Mouse (Mus musculus): ENCODE data around the gene Pwp2. TPM values are rescaled to one million over a fixed set of nuclear protein-coding genes. Genes with fewer than 3 reads are reported as not detected.
"Not testable (repeated sequence)": the region's sequence is repeated elsewhere in the genome, so short reads cannot be mapped to it uniquely, and the experiment has no call there.

Gene Pwp2
- total and polyA plus RNA-seq, 2 experiments from 2014 or later, result 6.9 to 11.5 TPM

GRCm38 (mm10) chr10:78127931-78128330 is 57.0 kb downstream of the Pwp2 start:
- Histone ChIP-seq H3K27ac (ENCODE audit: low read depth) (no peak overlapping the region), H3K9ac (replicated peaks; ENCODE audit: low read depth, low read length) (no peak overlapping the region), H3K36me3 (replicated peaks; ENCODE audit: control insufficient read depth, insufficient read depth, low read length) (no peaks in the 10 kb centered on the region), H3K9me3 (replicated peaks; ENCODE audit: control insufficient read depth, low read length) (no peaks in the 10 kb centered on the region), H3K4me3 (ENCODE audit: low read depth, low read length) (no peak overlapping the region), H3K27me3 (ENCODE audit: control insufficient read depth, insufficient read depth, low read length) (0 out of 2 replicates have a peak, but pooled peaks cover 5% of the 10 kb centered on the region), H3K4me2 (ENCODE audit: low read depth, low read length) (no peak overlapping the region), H3K4me1 (ENCODE audit: control insufficient read depth, insufficient read depth) (no peaks in the 10 kb centered on the region)
- TF ChIP-seq EP300 (IDR thresholded peaks at IDR 0.05; ENCODE audit: low read depth) (no peak), CTCF (IDR thresholded peaks at IDR 0.05; ENCODE audit: low read depth) (no peak)
- 63% methylated on average over 1 of the region's 1 CpGs for WGBS
- no peak for DNase-seq (ENCODE audit: low spot score)
- ATAC-seq (ENCODE audit: insufficient read depth, low read depth), result no peak

- Histone ChIP-seq H3K27ac (ENCODE audit: low read depth) (no peak overlapping the region), H3K4me1 (ENCODE audit: control insufficient read depth, insufficient read depth) (no peaks in the 10 kb centered on the region), H3K36me3 (replicated peaks; ENCODE audit: control insufficient read depth, insufficient read depth, low read length) (no peaks in the 10 kb centered on the region), H3K9ac (replicated peaks; ENCODE audit: low read depth, low read length) (no peak overlapping the region), H3K9me3 (replicated peaks; ENCODE audit: control insufficient read depth, low read length) (no peaks in the 10 kb centered on the region), H3K4me2 (ENCODE audit: low read depth, low read length) (no peak overlapping the region), H3K4me3 (ENCODE audit: low read depth, low read length) (no peak overlapping the region), H3K27me3 (ENCODE audit: control insufficient read depth, insufficient read depth, low read length) (0 out of 2 replicates have a peak, but pooled peaks cover 5% of the 10 kb centered on the region)
- ATAC-seq (ENCODE audit: insufficient read depth, low read depth) (peak; percentile 70), DNase-seq (ENCODE audit: low spot score) (peak; percentile 41)
- TF ChIP-seq EP300 (IDR thresholded peaks at IDR 0.05; ENCODE audit: low read depth) (no peak), CTCF (IDR thresholded peaks at IDR 0.05; ENCODE audit: low read depth) (no peak)
- WGBS, result 49% methylated on average over 9 of the region's 9 CpGs
Measured at GRCm38 (mm10) chr10:78127046-78127870, 57.7 kb downstream of the Pwp2 start.

GRCm38 (mm10) chr10:78126311-78126710 is 58.6 kb downstream of the Pwp2 start:
- ATAC-seq (ENCODE audit: insufficient read depth, low read depth) (no peak), DNase-seq (ENCODE audit: low spot score) (no peak)
- 89% methylated on average over 5 of the region's 5 CpGs for WGBS
- no peaks in the 10 kb centered on the region for H3K4me1 ChIP-seq (ENCODE audit: control insufficient read depth, insufficient read depth)
- H3K4me3 ChIP-seq (ENCODE audit: low read depth, low read length), result no peak overlapping the region
- H3K4me2 ChIP-seq (ENCODE audit: low read depth, low read length), result no peak overlapping the region
- H3K9ac ChIP-seq (replicated peaks; ENCODE audit: low read depth, low read length), result no peak overlapping the region
- 0 out of 2 replicates have a peak, but pooled peaks cover 5% of the 10 kb centered on the region for H3K27me3 ChIP-seq (ENCODE audit: control insufficient read depth, insufficient read depth, low read length)
- H3K9me3 ChIP-seq (replicated peaks; ENCODE audit: control insufficient read depth, low read length), result no peaks in the 10 kb centered on the region
- no peak overlapping the region for H3K27ac ChIP-seq (ENCODE audit: low read depth)
- no peaks in the 10 kb centered on the region for H3K36me3 ChIP-seq (replicated peaks; ENCODE audit: control insufficient read depth, insufficient read depth, low read length)
- TF ChIP-seq EP300 (IDR thresholded peaks at IDR 0.05; ENCODE audit: low read depth) (no peak), CTCF (IDR thresholded peaks at IDR 0.05; ENCODE audit: low read depth) (no peak)

- H3K27me3 ChIP-seq (ENCODE audit: control insufficient read depth, insufficient read depth, low read length); ATAC-seq (ENCODE audit: insufficient read depth, low read depth); H3K4me2 ChIP-seq (ENCODE audit: low read depth, low read length); H3K9ac ChIP-seq (replicated peaks; ENCODE audit: low read depth, low read length); H3K4me3 ChIP-seq (ENCODE audit: low read depth, low read length); H3K36me3 ChIP-seq (replicated peaks; ENCODE audit: control insufficient read depth, insufficient read depth, low read length); H3K9me3 ChIP-seq (replicated peaks; ENCODE audit: control insufficient read depth, low read length); H3K27ac ChIP-seq (ENCODE audit: low read depth); DNase-seq (ENCODE audit: low spot score); H3K4me1 ChIP-seq (ENCODE audit: control insufficient read depth, insufficient read depth): not testable (repeated sequence)
- WGBS, result 49% methylated on average over 8 of the region's 8 CpGs
Measured at GRCm38 (mm10) chr10:78125061-78125460, 59.9 kb downstream of the Pwp2 start.

GRCm38 (mm10) chr10:78124137-78124536 is 60.8 kb downstream of the Pwp2 start:
- WGBS, result 24% methylated on average over 6 of the region's 6 CpGs
- ATAC-seq (ENCODE audit: insufficient read depth, low read depth); H3K36me3 ChIP-seq (replicated peaks; ENCODE audit: control insufficient read depth, insufficient read depth, low read length); H3K4me1 ChIP-seq (ENCODE audit: control insufficient read depth, insufficient read depth); DNase-seq (ENCODE audit: low spot score); H3K4me3 ChIP-seq (ENCODE audit: low read depth, low read length); H3K9me3 ChIP-seq (replicated peaks; ENCODE audit: control insufficient read depth, low read length); H3K9ac ChIP-seq (replicated peaks; ENCODE audit: low read depth, low read length); H3K27me3 ChIP-seq (ENCODE audit: control insufficient read depth, insufficient read depth, low read length); H3K4me2 ChIP-seq (ENCODE audit: low read depth, low read length); H3K27ac ChIP-seq (ENCODE audit: low read depth): not testable (repeated sequence)

Other genes with a start within 250 kb of the Pwp2 start
- 0.27 and 2.4 TPM in 2 replicates for gene Trpm2, start 214.6 kb downstream of the Pwp2 start, total RNA-seq (2014; rRNA removed; ENCODE audit: low replicate concordance)
- 0.11 TPM in 2 replicates for gene Trpm2, start 214.6 kb downstream of the Pwp2 start, polyA plus RNA-seq (2015; fragmentation: Nextera tagmentation; extraction: Ambion mirVana)
- gene 1810043G02Rik, start 206.6 kb downstream of the Pwp2 start, total RNA-seq (2014; rRNA removed; ENCODE audit: low replicate concordance), result 14.8 and 48.9 TPM in 2 replicates
- 18.1 and 18.6 TPM in 2 replicates for gene 1810043G02Rik, start 206.6 kb downstream of the Pwp2 start, polyA plus RNA-seq (2015; fragmentation: Nextera tagmentation; extraction: Ambion mirVana)
- gene Pfkl, start 175.1 kb downstream of the Pwp2 start, total RNA-seq (2014; rRNA removed; ENCODE audit: low replicate concordance), result 353 and 356 TPM in 2 replicates
- gene Pfkl, start 175.1 kb downstream of the Pwp2 start, polyA plus RNA-seq (2015; fragmentation: Nextera tagmentation; extraction: Ambion mirVana), result 68.9 and 71.0 TPM in 2 replicates
- gene Dnmt3l, start 143.2 kb downstream of the Pwp2 start, total RNA-seq (2014; rRNA removed; ENCODE audit: low replicate concordance), result not detected in 2 replicates
- not detected in 2 replicates for gene Dnmt3l, start 143.2 kb downstream of the Pwp2 start, polyA plus RNA-seq (2015; fragmentation: Nextera tagmentation; extraction: Ambion mirVana)
- gene Aire, start 141.5 kb downstream of the Pwp2 start, total RNA-seq (2014; rRNA removed; ENCODE audit: low replicate concordance), result not detected in 2 replicates
- not detected in 2 replicates for gene Aire, start 141.5 kb downstream of the Pwp2 start, polyA plus RNA-seq (2015; fragmentation: Nextera tagmentation; extraction: Ambion mirVana)
- gene Icosl, start 115.8 kb downstream of the Pwp2 start, total RNA-seq (2014; rRNA removed; ENCODE audit: low replicate concordance), result 6.1 and 7.4 TPM in 2 replicates
- gene Icosl, start 115.8 kb downstream of the Pwp2 start, polyA plus RNA-seq (2015; fragmentation: Nextera tagmentation; extraction: Ambion mirVana), result 1.2 and 1.9 TPM in 2 replicates
- 438 and 442 TPM in 2 replicates for gene D10Jhu81e, start 15.4 kb downstream of the Pwp2 start, total RNA-seq (2014; rRNA removed; ENCODE audit: low replicate concordance)
- gene D10Jhu81e, start 15.4 kb downstream of the Pwp2 start, polyA plus RNA-seq (2015; fragmentation: Nextera tagmentation; extraction: Ambion mirVana), result 87.9 and 92.0 TPM in 2 replicates
- gene Trappc10, start 59.5 kb upstream of the Pwp2 start, total RNA-seq (2014; rRNA removed; ENCODE audit: low replicate concordance), result 51.0 and 53.3 TPM in 2 replicates
- 13.2 and 13.6 TPM in 2 replicates for gene Trappc10, start 59.5 kb upstream of the Pwp2 start, polyA plus RNA-seq (2015; fragmentation: Nextera tagmentation; extraction: Ambion mirVana)
- 151 and 164 TPM in 2 replicates for gene Agpat3, start 167.3 kb upstream of the Pwp2 start, total RNA-seq (2014; rRNA removed; ENCODE audit: low replicate concordance)
- gene Agpat3, start 167.3 kb upstream of the Pwp2 start, polyA plus RNA-seq (2015; fragmentation: Nextera tagmentation; extraction: Ambion mirVana), result 173 and 182 TPM in 2 replicates
- 86.6 and 119 TPM in 2 replicates for gene Rrp1, start 227.9 kb upstream of the Pwp2 start, total RNA-seq (2014; rRNA removed; ENCODE audit: low replicate concordance)
- 169 and 177 TPM in 2 replicates for gene Rrp1, start 227.9 kb upstream of the Pwp2 start, polyA plus RNA-seq (2015; fragmentation: Nextera tagmentation; extraction: Ambion mirVana)
- 21.8 and 99.5 TPM in 2 replicates for gene Cstb, start 240.5 kb upstream of the Pwp2 start, total RNA-seq (2014; rRNA removed; ENCODE audit: low replicate concordance)
- 149 and 153 TPM in 2 replicates for gene Cstb, start 240.5 kb upstream of the Pwp2 start, polyA plus RNA-seq (2015; fragmentation: Nextera tagmentation; extraction: Ambion mirVana)

All from heart, postnatal 0 days (tissue).